Mouse (Mus musculus): ENCODE results near the gene Casp6.

- TF ChIP-seq POLR2A (IDR thresholded peaks at IDR 0.05; ENCODE audit: borderline replicate concordance, insufficient read depth, low read length) (no peak), CTCF (IDR thresholded peaks at IDR 0.05; ENCODE audit: borderline replicate concordance, insufficient read depth, low read depth, low read length) (no peak)
Observed at GRCm38 (mm10) chr3:129913241-129913640, 12.0 kb downstream of the Casp6 start.

Measured in cerebellum, adult 2 months (tissue).